Mouse (Mus musculus): ENCODE results near the gene Ncoa5.

- TF ChIP-seq CTCF (IDR thresholded peaks at IDR 0.05; ENCODE audit: control insufficient read depth, insufficient read depth, insufficient read length), result no peak
- no peak for TF ChIP-seq MYOD1 (IDR thresholded peaks at IDR 0.05; ENCODE audit: control insufficient read depth, insufficient read length, low read depth)
- TF ChIP-seq MYOG (IDR thresholded peaks at IDR 0.05; ENCODE audit: control insufficient read depth, extremely low read depth, insufficient read length), result no peak
- no peak for TF ChIP-seq USF1 (IDR thresholded peaks at IDR 0.05; ENCODE audit: low read depth)
- TF ChIP-seq MAX (IDR thresholded peaks at IDR 0.05), result no peak
- no peak for TF ChIP-seq FOSL1 (IDR thresholded peaks at IDR 0.05; ENCODE audit: insufficient read depth, low read length, poor library complexity, severe bottlenecking)
- no peak for TF ChIP-seq CEBPB (IDR thresholded peaks at IDR 0.05; ENCODE audit: low read depth)
Observed at GRCm38 (mm10) chr2:165074081-165074884, 39.6 kb upstream of the Ncoa5 start.

Measured in C2C12 (cell line).